Mouse (Mus musculus): ENCODE measurements around the gene Dcaf15. TPM values are rescaled to one million over a fixed set of nuclear protein-coding genes. Genes with fewer than 3 reads are reported as not detected.
A peak's percentile ranks its signal among the peaks of the same experiment; 100 is the strongest.

The Dcaf15 gene
- 10 to 100 TPM; 17.7 to 20.6 TPM for total RNA-seq (2021)
- long read RNA-seq, experiment 1, partial matches to known transcripts: 12 of 17 reads
- long read RNA-seq, experiment 1, other reads (novel, unspliced or antisense): 0 of 17 reads
- long read RNA-seq, experiment 2, transcript Dcaf15-202 (13 exons, 2,199 nt): major isoform, 6 of 12 reads
- long read RNA-seq, experiment 2, partial matches to known transcripts: 1 of 12 reads
- long read RNA-seq, experiment 2, other reads (novel, unspliced or antisense): 4 of 12 reads

- DNase-seq: peak; percentile 99
Observed at GRCm38 (mm10) chr8:84104697-84105609, at the start of gene Dcaf15. Gene Dcaf15 (minus strand): TSS chr8:84104768.

DNA sequence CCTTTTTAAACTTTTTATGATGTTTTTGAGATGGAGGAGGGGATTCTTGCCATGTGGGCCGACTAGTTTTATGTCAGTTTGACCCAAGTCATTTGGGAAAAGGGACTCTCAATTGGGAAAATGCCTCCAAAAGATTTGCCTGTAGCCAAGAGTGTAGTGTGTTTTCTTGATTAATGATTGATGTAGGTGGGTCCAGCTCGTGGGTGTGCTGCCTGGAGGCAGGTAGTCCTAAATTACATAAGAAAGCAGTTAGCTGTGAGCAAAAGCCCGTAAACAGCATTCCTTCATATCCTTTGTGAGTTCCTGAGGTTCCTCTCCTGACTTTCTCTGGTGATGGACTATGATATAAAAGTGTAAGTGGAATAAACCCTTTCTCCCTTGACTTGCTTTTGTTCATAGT, 44.6 kb upstream of the Dcaf15 start:
- no peak for DNase-seq

DNA sequence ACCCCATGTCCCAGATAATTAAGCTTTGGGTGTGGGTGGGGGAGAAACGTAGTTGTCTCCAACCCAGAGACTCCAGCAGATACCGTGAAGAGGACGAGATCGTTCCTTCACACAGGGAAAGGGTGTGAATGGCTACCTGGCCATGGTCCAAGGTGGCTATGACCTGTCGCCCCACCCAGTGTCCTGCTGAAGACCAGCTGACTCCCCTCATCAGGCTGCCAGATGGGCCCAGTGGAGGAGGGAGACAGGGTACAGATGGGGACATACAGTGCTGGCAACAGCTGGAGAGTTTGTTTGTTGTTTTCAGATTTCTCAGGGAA, 43.9 kb upstream of the Dcaf15 start:
- DNase-seq: no peak

GRCm38 (mm10) chr8:84147769-84148530, 43.4 kb upstream of the Dcaf15 start, which contains the start of the genes Cc2d1a and 4930432K21Rik:
Gene Cc2d1a (minus strand): TSS chr8:84147936.
Gene 4930432K21Rik (plus strand): TSS chr8:84148025.
- peak; percentile 93 for DNase-seq

GRCm38 (mm10) chr8:84147324-84147766, 42.8 kb upstream of the Dcaf15 start:
- no peak for DNase-seq

DNA sequence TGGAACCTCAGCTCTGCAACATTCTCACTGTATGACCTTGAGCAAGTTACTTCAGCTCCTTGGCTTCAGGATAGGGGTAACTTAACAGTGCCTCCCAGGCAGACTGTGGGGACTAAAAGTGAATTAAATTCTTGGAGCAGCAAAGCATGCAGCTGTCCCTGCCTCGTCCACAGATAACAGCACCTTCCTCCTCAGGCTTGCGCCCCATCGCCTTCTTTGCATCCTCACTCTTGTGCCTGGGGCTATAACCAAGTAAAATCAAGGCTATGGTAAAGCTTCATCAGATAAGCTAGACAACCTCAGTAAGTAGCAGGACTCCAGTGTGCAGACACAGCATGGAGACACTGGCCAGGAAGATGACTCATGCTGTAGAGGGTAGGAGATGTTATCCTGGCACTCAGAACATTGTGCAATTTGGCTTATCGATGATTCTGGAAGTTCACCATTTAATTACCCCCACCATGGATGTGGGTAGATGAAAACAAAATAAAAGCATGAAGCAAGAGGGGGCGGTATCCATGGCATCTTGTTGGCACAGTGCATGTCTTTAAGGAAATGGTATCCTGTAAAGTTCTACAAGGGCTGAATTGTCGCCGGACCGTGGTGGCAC, 40.2 kb upstream of the Dcaf15 start:
- DNase-seq: no peak

GRCm38 (mm10) chr8:84140838-84141237, 36.3 kb upstream of the Dcaf15 start:
- DNase-seq: no peak

- DNase-seq: no peak
Observed at GRCm38 (mm10) chr8:84137848-84138247, 33.3 kb upstream of the Dcaf15 start.

DNA sequence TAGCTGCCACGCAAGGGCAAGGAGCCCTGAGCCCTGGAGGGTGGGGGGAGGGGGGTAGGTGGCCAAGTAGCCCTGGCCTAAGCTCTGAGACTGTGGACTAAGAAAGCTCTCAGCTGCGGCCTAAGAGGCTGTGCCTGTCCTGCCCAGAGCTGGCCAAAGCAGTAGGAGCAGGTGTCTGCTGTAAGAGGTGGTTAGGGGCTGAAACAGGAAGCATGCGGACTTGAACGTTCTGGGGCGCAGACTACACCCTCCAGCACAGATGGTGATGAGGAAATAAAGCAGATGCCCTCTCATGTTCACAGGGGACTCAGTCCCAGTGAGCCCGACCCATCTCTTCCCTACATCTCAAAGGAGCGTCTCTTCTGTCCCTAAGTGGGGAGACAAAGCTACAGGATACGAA, 27.7 kb upstream of the Dcaf15 start:
- DNase-seq: no peak

DNA sequence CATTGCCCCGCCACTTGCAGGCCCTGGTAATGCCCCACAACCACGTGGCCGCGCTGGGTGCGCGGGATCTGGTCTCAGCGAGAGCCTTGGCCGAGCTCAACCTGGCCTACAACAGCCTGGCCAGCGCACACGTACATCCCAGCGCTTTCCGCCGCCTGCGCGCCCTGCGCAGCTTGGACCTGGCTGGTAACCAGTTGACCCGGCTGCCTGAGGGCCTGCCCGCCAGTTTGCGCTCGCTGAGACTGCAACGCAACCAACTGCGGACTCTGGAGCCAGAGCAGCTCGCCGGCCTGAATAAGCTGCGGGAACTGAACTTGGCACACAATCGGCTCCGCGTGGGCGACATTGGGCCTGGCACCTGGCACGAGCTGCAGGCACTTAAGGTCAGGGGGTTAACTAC, 26.2 kb upstream of the Dcaf15 start:
- DNase-seq: peak; percentile 37

- DNase-seq: no peak
Observed at GRCm38 (mm10) chr8:84128277-84128676, 23.7 kb upstream of the Dcaf15 start.

GRCm38 (mm10) chr8:84127202-84127901, 22.8 kb upstream of the Dcaf15 start:
- DNase-seq: no peak

GRCm38 (mm10) chr8:84126742-84127141, 22.2 kb upstream of the Dcaf15 start:
- DNase-seq: no peak

DNA sequence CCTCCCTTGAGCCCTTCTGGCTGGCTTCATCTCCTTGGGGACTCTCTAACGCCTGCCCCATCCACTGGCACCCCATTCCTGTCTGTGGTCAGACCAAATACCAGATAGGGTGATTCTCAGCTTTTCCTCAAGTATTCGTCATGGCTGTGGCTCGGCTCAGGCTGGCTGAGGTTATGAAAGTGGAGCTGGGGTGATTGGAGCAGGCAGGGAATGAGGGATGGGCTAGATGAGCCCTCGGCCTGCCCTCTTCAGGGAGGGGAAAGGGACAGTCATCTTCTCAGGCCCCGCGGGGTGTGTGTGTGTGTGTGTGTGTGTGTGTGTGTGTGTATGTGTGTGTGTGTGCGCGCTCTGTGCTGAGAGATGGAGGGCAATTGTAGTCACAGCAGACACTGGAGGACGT, 21.1 kb upstream of the Dcaf15 start, which contains the start of gene Podnl1:
Gene Podnl1 (plus strand): TSS at position 334 of the 400 bp plus-strand sequence.
- DNase-seq: peak; percentile 57

DNA sequence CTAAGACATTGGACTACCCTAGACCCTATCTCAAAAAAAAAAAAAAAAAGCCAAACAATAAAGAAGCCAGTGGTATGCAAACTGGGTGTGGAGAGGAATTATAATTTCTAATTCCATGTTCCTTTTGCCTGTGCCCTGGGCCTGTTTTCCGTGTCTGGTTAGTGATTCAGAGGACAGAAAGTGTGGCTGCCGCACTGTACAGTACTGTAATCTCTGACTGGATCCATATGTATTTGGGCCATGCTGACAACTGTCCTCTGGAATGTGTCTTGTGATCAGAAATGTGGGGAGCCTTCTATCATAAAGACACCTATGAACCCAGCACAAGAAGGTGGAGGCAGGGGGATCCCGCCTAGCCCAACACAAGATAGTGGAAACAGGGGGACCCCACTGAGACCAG, 17.6 kb upstream of the Dcaf15 start:
- no peak for DNase-seq

DNA sequence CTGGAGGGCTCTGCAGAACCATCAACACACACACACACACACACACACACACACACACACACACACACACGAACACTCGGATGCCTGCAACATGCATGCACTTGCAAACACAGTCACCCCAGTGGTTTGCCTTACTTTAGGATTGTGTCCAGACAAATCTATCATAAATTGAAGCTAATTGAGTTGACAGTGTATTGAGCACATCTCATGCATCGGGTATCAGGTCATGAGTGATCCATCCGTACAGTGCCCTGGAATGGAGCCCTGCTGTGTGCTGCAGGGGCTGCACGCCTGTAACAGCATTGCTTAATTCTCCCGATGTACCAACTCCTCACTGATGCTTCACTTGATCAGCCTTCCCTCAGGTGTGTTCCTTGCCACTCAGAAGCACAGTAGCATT, 11.1 kb upstream of the Dcaf15 start:
- DNase-seq: no peak

DNA sequence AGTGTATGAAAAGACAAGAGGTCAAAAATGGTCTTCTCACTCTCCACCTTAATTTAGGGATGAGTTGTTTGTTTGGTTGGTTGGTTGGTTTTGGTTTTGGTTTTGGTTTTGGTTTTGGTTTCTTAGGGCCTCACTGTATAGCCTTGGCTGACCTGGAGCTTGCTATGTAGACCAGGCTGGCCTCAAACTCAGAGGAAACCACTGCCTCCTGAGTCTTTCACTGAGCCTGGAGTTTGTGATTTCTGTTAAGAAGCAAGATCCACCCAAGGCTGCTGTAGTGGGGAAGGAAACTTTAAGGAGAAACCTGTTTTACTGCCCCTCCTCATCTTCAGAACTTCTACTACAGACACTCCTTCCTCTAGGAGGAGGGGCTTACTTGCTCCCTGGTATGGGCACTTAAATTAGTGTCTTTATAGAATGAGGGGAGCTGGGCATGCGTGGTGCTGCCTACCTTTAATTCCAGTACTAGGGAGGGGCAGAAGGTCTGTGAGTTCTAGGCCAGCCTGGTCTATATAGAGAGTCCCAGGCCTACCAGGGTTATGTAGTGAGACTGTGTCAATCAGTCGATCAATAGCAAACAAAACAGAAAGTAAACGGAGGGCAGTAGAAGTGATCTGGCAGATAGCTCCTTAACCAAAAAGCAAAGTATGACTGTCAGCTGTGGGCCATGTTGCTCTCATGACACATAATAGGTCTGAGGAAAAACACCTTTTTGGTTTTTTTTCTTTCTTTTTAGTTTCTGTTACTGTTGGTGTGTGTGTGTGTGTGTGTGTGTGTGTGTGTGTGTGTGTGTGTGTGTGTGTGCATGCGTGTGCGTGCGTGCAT, 1.9 kb upstream of the Dcaf15 start:
- no peak for DNase-seq

DNA sequence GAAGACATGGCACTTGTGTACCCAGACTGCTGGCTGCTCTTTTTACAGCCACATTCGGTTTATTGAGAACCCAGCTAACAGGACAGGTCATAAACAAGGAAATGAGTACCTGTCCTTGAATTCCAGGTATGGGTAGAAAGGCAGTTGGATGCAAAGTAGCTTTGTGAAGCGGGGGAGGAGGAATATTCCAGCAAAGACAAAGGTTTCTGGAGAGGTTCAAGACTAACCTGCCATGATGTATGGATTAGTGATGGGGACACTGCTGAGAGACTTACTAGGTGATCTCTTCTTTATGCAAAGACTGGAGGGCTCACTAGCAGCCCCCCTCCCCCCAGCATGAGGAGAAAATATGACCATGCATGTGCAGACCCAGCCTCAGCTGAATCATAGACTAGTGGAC, 1.1 kb upstream of the Dcaf15 start:
- DNase-seq: no peak

GRCm38 (mm10) chr8:84104221-84104620, 347 bp downstream of the Dcaf15 start:
- DNase-seq: peak; percentile 67

GRCm38 (mm10) chr8:84103601-84104000, 967 bp downstream of the Dcaf15 start:
- DNase-seq: no peak

Data from adrenal gland, postnatal 10 days (tissue).